Mouse (Mus musculus) MEL (cell line): ENCODE measurements around the gene Pomgnt1. TPM values are rescaled to one million over a fixed set of nuclear protein-coding genes. Genes with fewer than 3 reads are reported as not detected.

ENCODE experiments used
- DNase-seq: peaks from one replicate; pipeline ENCODE4 v3.0.0; 2011; ENCODE audit warnings: low read depth, low spot score
- H3K27ac ChIP-seq: 2 replicates; pipeline ENCODE4 v1.5.1; 2012; ENCODE audit warnings: low read depth, mild to moderate bottlenecking, control low read depth, low read length, moderate library complexity; ENCODE audit not compliant: control insufficient read depth
- H3K27me3 ChIP-seq, 2 experiments: fragments of 150-350 bp in 1 of 2; sonication (generic) in 1 of 2; 2 replicates each; pipeline ENCODE4 v1.6.1; 2012; ENCODE audit warnings: low read length in 2 of 2, mild to moderate bottlenecking in 2 of 2, improper control_type of control experiment in 1 of 2, moderate library complexity in 1 of 2; ENCODE audit not compliant: insufficient read depth in 2 of 2, control insufficient read depth in 1 of 2
- H3K36me3 ChIP-seq, 2 experiments: 2 replicates each; pipeline ENCODE4 v1.6.1; 2012 to 2014; ENCODE audit warnings: low read length in 2 of 2, improper control_type of control experiment in 1 of 2, inconsistent platforms in 1 of 2, mild to moderate bottlenecking in 1 of 2; ENCODE audit not compliant: insufficient read depth in 2 of 2, control insufficient read depth in 1 of 2
- H3K4me1 ChIP-seq, 2 experiments: fragments of 150-350 bp in 1 of 2; sonication (generic) in 1 of 2; 2 replicates each; pipeline ENCODE4 v1.6.1; 2012; ENCODE audit warnings: low read length in 2 of 2, improper control_type of control experiment in 1 of 2, mild to moderate bottlenecking in 1 of 2; ENCODE audit not compliant: insufficient read depth in 2 of 2, control insufficient read depth in 1 of 2
- H3K4me3 ChIP-seq, 2 experiments: fragments of 150-350 bp in 1 of 2; sonication (generic) in 1 of 2; 2 replicates each; pipeline ENCODE4 v1.5.1; 2012; ENCODE audit warnings: low read depth in 2 of 2, low read length in 2 of 2, mild to moderate bottlenecking in 2 of 2, moderate library complexity in 2 of 2, control low read depth in 1 of 2, improper control_type of control experiment in 1 of 2; ENCODE audit not compliant: control insufficient read depth in 1 of 2, insufficient read depth in 1 of 2
- H3K79me2 ChIP-seq: 2 replicates; pipeline ENCODE4 v1.6.1; 2012; ENCODE audit warnings: mild to moderate bottlenecking, low read length, moderate library complexity; ENCODE audit not compliant: control insufficient read depth, poor library complexity, insufficient read depth
- H3K9ac ChIP-seq: 2 replicates; pipeline ENCODE4 v1.6.1; 2012; ENCODE audit warnings: low read depth, mild to moderate bottlenecking, control low read depth, low read length, moderate library complexity; ENCODE audit not compliant: control insufficient read depth, poor library complexity, severe bottlenecking
- H3K9me3 ChIP-seq: fragments of 150-350 bp; sonication (generic); replicated peaks from 2 replicates; pipeline ENCODE4 v1.6.1; 2012; ENCODE audit warnings: mild to moderate bottlenecking, low read length, improper control_type of control experiment, moderate library complexity; ENCODE audit not compliant: insufficient read depth
- BHLHE40 ChIP-seq: IDR thresholded peaks from 2 replicates; pipeline ENCODE4 v1.6.1; 2012; ENCODE audit warnings: low read depth, mild to moderate bottlenecking, inconsistent platforms, low read length, improper control_type of control experiment, borderline replicate concordance
- CHD1 ChIP-seq: IDR thresholded peaks from 2 replicates; pipeline ENCODE4 v1.6.1; 2012; ENCODE audit warnings: low read depth, mild to moderate bottlenecking, inconsistent platforms, low read length, improper control_type of control experiment
- CHD2 ChIP-seq: IDR thresholded peaks from 2 replicates; pipeline ENCODE4 v1.6.1; 2011; ENCODE audit warnings: low read length, improper control_type of control experiment
- E2F4 ChIP-seq: IDR thresholded peaks from 2 replicates; pipeline ENCODE4 v1.6.1; 2011; ENCODE audit warnings: low read depth, low read length, improper control_type of control experiment, borderline replicate concordance
- ELF1 ChIP-seq: IDR thresholded peaks from 2 replicates; pipeline ENCODE4 v1.6.1; 2014; ENCODE audit warnings: low read depth, mild to moderate bottlenecking, inconsistent platforms, low read length, improper control_type of control experiment, moderate library complexity
- EP300 ChIP-seq, 2 experiments: IDR thresholded peaks; 2 replicates each; pipeline ENCODE4 v1.6.1; 2011; ENCODE audit warnings: improper control_type of control experiment in 2 of 2, low read length in 2 of 2, low read depth in 1 of 2, mild to moderate bottlenecking in 1 of 2
- GABPA ChIP-seq: IDR thresholded peaks from 2 replicates; pipeline ENCODE4 v1.6.1; 2012; ENCODE audit warnings: low read depth, mild to moderate bottlenecking, inconsistent platforms, low read length, improper control_type of control experiment, moderate library complexity
- GATA1 ChIP-seq: IDR thresholded peaks from 2 replicates; pipeline ENCODE4 v1.6.1; 2011; ENCODE audit warnings: low read depth, low read length, improper control_type of control experiment
- HCFC1 ChIP-seq: IDR thresholded peaks from 2 replicates; pipeline ENCODE4 v1.6.1; 2012; ENCODE audit warnings: low read depth, mild to moderate bottlenecking, inconsistent platforms, low read length, improper control_type of control experiment, moderate library complexity
- JUND ChIP-seq: IDR thresholded peaks from 2 replicates; pipeline ENCODE4 v1.6.1; 2011; ENCODE audit warnings: low read depth, mild to moderate bottlenecking, improper control_type of control experiment, low read length
- KAT2A ChIP-seq: conservative IDR thresholded peaks from 2 replicates; pipeline ENCODE4 v1.6.1; 2012; ENCODE audit warnings: low read depth, low read length, improper control_type of control experiment, inconsistent platforms
- MAFK ChIP-seq: IDR thresholded peaks from 2 replicates; pipeline ENCODE4 v1.6.1; 2011; ENCODE audit warnings: low read depth, mild to moderate bottlenecking, low read length, improper control_type of control experiment, borderline replicate concordance
- MEF2A ChIP-seq: IDR thresholded peaks from 2 replicates; pipeline ENCODE4 v1.6.1; 2014; ENCODE audit warnings: low read depth, mild to moderate bottlenecking, inconsistent platforms, low read length, improper control_type of control experiment; ENCODE audit not compliant: poor library complexity, insufficient replicate concordance, severe bottlenecking; ENCODE audit errors: extremely low read depth
- MXI1 ChIP-seq: IDR thresholded peaks from 2 replicates; pipeline ENCODE4 v1.6.1; 2011; ENCODE audit warnings: mild to moderate bottlenecking, low read depth, low read length, improper control_type of control experiment
- MYC ChIP-seq: IDR thresholded peaks from 2 replicates; pipeline ENCODE4 v1.6.1; 2011; ENCODE audit warnings: low read depth, mild to moderate bottlenecking, low read length, improper control_type of control experiment, moderate library complexity
- NRF1 ChIP-seq: IDR thresholded peaks from 2 replicates; pipeline ENCODE4 v1.6.1; 2014; ENCODE audit warnings: low read depth, mild to moderate bottlenecking, inconsistent platforms, low read length, improper control_type of control experiment, moderate library complexity; ENCODE audit not compliant: poor library complexity, insufficient read depth, severe bottlenecking
- POLR2AphosphoS2 ChIP-seq: IDR thresholded peaks from 2 replicates; pipeline ENCODE4 v1.6.1; 2011; ENCODE audit warnings: low read length, improper control_type of control experiment
- RAD21 ChIP-seq: IDR thresholded peaks from 2 replicates; pipeline ENCODE4 v1.6.1; 2011; ENCODE audit warnings: mild to moderate bottlenecking, low read depth, low read length, improper control_type of control experiment
- SIN3A ChIP-seq: IDR thresholded peaks from 2 replicates; pipeline ENCODE4 v1.6.1; 2012; ENCODE audit warnings: low read length, improper control_type of control experiment, inconsistent platforms
- SMC3 ChIP-seq: IDR thresholded peaks from 2 replicates; pipeline ENCODE4 v1.6.1; 2011; ENCODE audit warnings: low read depth, low read length, improper control_type of control experiment
- TAL1 ChIP-seq: IDR thresholded peaks from 2 replicates; pipeline ENCODE4 v1.6.1; 2012; ENCODE audit warnings: mild to moderate bottlenecking, inconsistent platforms, low read length, moderate library complexity, mixed read lengths
- TBP ChIP-seq: IDR thresholded peaks from 2 replicates; pipeline ENCODE4 v1.8.0; 2011; ENCODE audit warnings: low read depth, low read length, improper control_type of control experiment
- USF1 ChIP-seq: IDR thresholded peaks from 2 replicates; pipeline ENCODE4 v1.6.1; 2014; ENCODE audit warnings: low read depth, mild to moderate bottlenecking, inconsistent platforms, low read length, improper control_type of control experiment, moderate library complexity
- USF2 ChIP-seq, 2 experiments: IDR thresholded peaks; 2 replicates each; pipeline ENCODE4 v1.6.1; 2011 to 2012; ENCODE audit warnings: improper control_type of control experiment in 2 of 2, low read length in 2 of 2, borderline replicate concordance in 1 of 2, inconsistent platforms in 1 of 2, low read depth in 1 of 2, mild to moderate bottlenecking in 1 of 2; ENCODE audit not compliant: insufficient read depth in 1 of 2
- ZC3H11A ChIP-seq: IDR thresholded peaks from 2 replicates; pipeline ENCODE4 v1.6.1; 2012; ENCODE audit warnings: low read depth, mild to moderate bottlenecking, inconsistent platforms, low read length, improper control_type of control experiment
- ZKSCAN1 ChIP-seq: IDR thresholded peaks from 2 replicates; pipeline ENCODE4 v1.6.1; 2012; ENCODE audit warnings: low read depth, mild to moderate bottlenecking, inconsistent platforms, low read length, improper control_type of control experiment, moderate library complexity
- ZMIZ1 ChIP-seq: IDR thresholded peaks from 2 replicates; pipeline ENCODE4 v1.6.1; 2012; ENCODE audit warnings: low read depth, mild to moderate bottlenecking, inconsistent platforms, low read length, improper control_type of control experiment, moderate library complexity
- ZNF384 ChIP-seq: IDR thresholded peaks from 2 replicates; pipeline ENCODE4 v1.6.1; 2012; ENCODE audit warnings: low read depth, mild to moderate bottlenecking, inconsistent platforms, low read length, improper control_type of control experiment
- polyA plus RNA-seq, 2 experiments: library from polyadenylated mRNA; stranded (reverse) in 1 of 2; unstranded in 1 of 2; fragments of >175 nt in 1 of 2; fragments of >200 nt in 1 of 2; gene quantifications; 2 replicates each; pipeline versions ENCODE4 v1.2.1 to v1.2.4; 2012; ENCODE audit warnings: low replicate concordance in 2 of 2, low read depth in 1 of 2; ENCODE audit not compliant: insufficient read length in 2 of 2, insufficient read depth in 1 of 2, missing spikeins in 1 of 2
- total RNA-seq: library from RNA; depleted of rRNA; stranded (reverse); fragments of 300-350 nt; gene quantifications from 2 replicates; pipeline ENCODE4 v1.2.3, GENCODE M21; 2012

Gene Pomgnt1
- total and polyA plus RNA-seq, 3 experiments, result 33.6 to 35.3 TPM; not detected in 1

GRCm38 (mm10) chr4:116192286-116192835, 68.7 kb downstream of the Pomgnt1 start:
- Histone ChIP-seq H3K79me2 (no peaks in the 10 kb centered on the region), H3K4me3 (no peak overlapping the region), H3K9me3 (no peaks in the 10 kb centered on the region), H3K4me1 (peaks cover 6 to 19% of the 10 kb centered on the region in 2 experiments; a peak in 3 of 4 replicates), H3K36me3 (peaks cover 0 to 16% of the 10 kb centered on the region in 2 experiments; a peak in 2 of 4 replicates), H3K27ac (no peak overlapping the region), H3K27me3 (no peaks in the 10 kb centered on the region), H3K9ac (no peak overlapping the region)
- DNase-seq, result peak; percentile 58
- TF ChIP-seq TBP (no peak), EP300 (IDR thresholded peaks at IDR 0.05; ENCODE audit: low read depth in 1 of 2, low read length in 2 of 2) (peak in 1 of 2 experiments; percentile 25; a peak in 1 of 4 replicates), ZNF384 (peak; percentile 78)

DNA sequence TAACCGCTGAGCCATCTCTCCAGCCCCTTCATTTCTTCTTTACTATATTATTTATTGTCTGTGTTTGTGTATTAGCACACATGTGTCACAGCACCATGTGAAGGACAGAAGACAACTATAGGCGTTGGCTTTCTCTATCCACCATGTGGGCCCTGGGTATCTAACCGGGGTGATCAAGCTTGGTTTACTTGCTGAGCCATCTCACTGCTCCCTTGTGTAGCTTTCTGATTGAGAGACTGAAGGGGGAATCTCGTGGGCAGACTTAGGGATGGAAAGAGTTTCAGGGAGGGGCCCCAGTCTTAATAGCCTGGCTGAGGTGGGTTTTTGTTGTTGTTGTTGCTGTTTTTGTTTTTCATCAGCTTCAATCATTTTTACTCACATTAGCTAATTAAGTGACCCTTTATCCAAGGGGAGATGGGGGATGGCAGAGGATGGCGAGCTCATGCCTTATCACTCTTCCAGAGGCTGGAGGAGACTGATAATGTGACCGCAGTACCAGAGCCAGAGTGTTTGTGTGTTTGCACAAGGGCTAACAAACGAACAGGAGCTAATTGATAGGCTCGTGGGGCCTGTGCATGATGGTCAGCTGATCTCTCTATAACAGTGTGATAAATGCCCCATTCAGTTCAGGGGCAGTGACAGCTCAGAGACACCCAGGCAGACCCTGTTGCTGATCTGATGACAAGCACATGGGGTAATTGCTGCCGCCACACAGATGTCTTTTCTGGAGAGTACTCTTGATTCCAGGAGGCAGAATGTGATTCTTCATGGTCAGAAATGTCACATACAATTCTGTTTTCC, 70.1 kb downstream of the Pomgnt1 start:
- DNase-seq, result peak; percentile 80
- H3K79me2 ChIP-seq, result no peaks in the 10 kb centered on the region
- no peaks in the 10 kb centered on the region for H3K27me3 ChIP-seq
- H3K36me3 ChIP-seq, result peaks cover 0 to 16% of the 10 kb centered on the region in 2 experiments; a peak in 2 of 4 replicates
- no peak overlapping the region for H3K4me3 ChIP-seq
- H3K9ac ChIP-seq, result peak overlapping the region; percentile 18; the same call in 1 of the 2 replicates
- H3K9me3 ChIP-seq, result no peaks in the 10 kb centered on the region
- H3K27ac ChIP-seq, result peak overlapping the region; percentile 60
- H3K4me1 ChIP-seq, result peaks cover 6 to 19% of the 10 kb centered on the region in 2 experiments; a peak in 3 of 4 replicates
- no peak for TF ChIP-seq JUND
- TF ChIP-seq NRF1, result no peak
- TF ChIP-seq POLR2AphosphoS2, result no peak
- no peak for TF ChIP-seq MYC
- TF ChIP-seq MAFK, result no peak
- TF ChIP-seq MXI1, result peak; percentile 58
- no peak for TF ChIP-seq HCFC1
- TF ChIP-seq USF2 (IDR thresholded peaks at IDR 0.05; ENCODE audit: borderline replicate concordance in 1 of 2, insufficient read depth in 1 of 2, low read depth in 1 of 2, low read length in 2 of 2), result 0 out of 4 replicates have a peak, but pooled peaks of 1 of the 2 experiments have one; percentile 30
- TF ChIP-seq ZC3H11A, result no peak
- TF ChIP-seq BHLHE40, result peak; percentile 74; the same call in 1 of the 2 replicates
- TF ChIP-seq ZKSCAN1, result no peak
- TF ChIP-seq ELF1, result no peak
- no peak for TF ChIP-seq CHD1
- no peak for TF ChIP-seq RAD21
- no peak; the same call in 1 of the 2 replicates for TF ChIP-seq CHD2
- no peak for TF ChIP-seq GABPA
- TF ChIP-seq GATA1, result peak; percentile 98
- TF ChIP-seq ZMIZ1, result no peak
- TF ChIP-seq ZNF384, result no peak
- peak; percentile 89 for TF ChIP-seq SIN3A
- TF ChIP-seq E2F4, result no peak
- TF ChIP-seq SMC3, result no peak
- TF ChIP-seq EP300 (IDR thresholded peaks at IDR 0.05; ENCODE audit: low read depth in 1 of 2, low read length in 2 of 2), result peak; percentile 93 to 94
- peak; percentile 87 for TF ChIP-seq USF1
- no peak for TF ChIP-seq MEF2A
- peak; percentile 89 for TF ChIP-seq TAL1
- TF ChIP-seq KAT2A, result no peak
